Mouse (Mus musculus) neural tube, embryonic 11.5 days (tissue): Measurements from ENCODE around the gene Rtn4. TPM values are rescaled to one million over a fixed set of nuclear protein-coding genes. Genes with fewer than 3 reads are reported as not detected.
A peak's percentile ranks its signal among the peaks of the same experiment; 100 is the strongest.
"Not testable (repeated sequence)": the region's sequence is repeated elsewhere in the genome, so short reads cannot be mapped to it uniquely, and the experiment has no call there.

Experiments used
- ATAC-seq: fragments of 200-750 bp; cut with Nextera tagmentation; 2 replicates; pipeline ENCODE4 v1.8.0; 2017; ENCODE audit warnings: moderate number of reproducible peaks, mild to moderate bottlenecking, moderate TSS enrichment, moderate library complexity; ENCODE audit not compliant: insufficient read depth, low FRiP score, low TSS enrichment
- DNase-seq: peaks from one replicate; pipeline ENCODE4 v3.0.0-alpha.2; 2015; ENCODE audit warnings: low spot score
- H3K27ac ChIP-seq: fragments of 300-500 bp; sonication (generic); 2 replicates; pipeline ENCODE4 v1.5.1; 2014; ENCODE audit warnings: low read depth, mild to moderate bottlenecking, low read length
- H3K27me3 ChIP-seq: fragments of 300-500 bp; sonication (generic); 2 replicates; pipeline ENCODE4 v1.6.1; 2014; ENCODE audit warnings: mild to moderate bottlenecking, low read length, mixed read lengths; ENCODE audit not compliant: control insufficient read depth, insufficient read depth
- H3K36me3 ChIP-seq: fragments of 300-500 bp; sonication (generic); 2 replicates; pipeline ENCODE4 v1.6.1; 2014; ENCODE audit warnings: mild to moderate bottlenecking, low read length, moderate library complexity, mixed read lengths; ENCODE audit not compliant: control insufficient read depth, insufficient read depth
- H3K4me1 ChIP-seq: fragments of 300-500 bp; sonication (generic); 2 replicates; pipeline ENCODE4 v1.6.1; 2014; ENCODE audit warnings: low read length, mixed read lengths; ENCODE audit not compliant: control insufficient read depth, insufficient read depth
- H3K4me2 ChIP-seq: fragments of 300-500 bp; sonication (generic); 2 replicates; pipeline ENCODE4 v1.6.1; 2014; ENCODE audit warnings: low read depth, mild to moderate bottlenecking, moderate library complexity
- H3K4me3 ChIP-seq: fragments of 300-500 bp; sonication (generic); 2 replicates; pipeline ENCODE4 v1.5.1; 2014; ENCODE audit warnings: low read depth, low read length
- H3K9ac ChIP-seq: fragments of 300-500 bp; sonication (generic); 2 replicates; pipeline ENCODE4 v1.6.1; 2014; ENCODE audit warnings: mild to moderate bottlenecking, low read length
- H3K9me3 ChIP-seq: fragments of 300-500 bp; sonication (generic); 2 replicates; pipeline ENCODE4 v1.6.1; 2016; ENCODE audit warnings: low read length; ENCODE audit not compliant: control insufficient read depth
- WGBS: fragments of 180-500 bp; shearing (Covaris S2); extraction: QIAGEN DNeasy Blood & Tissue Kit; methylation state at CpG from one replicate; pipeline ENCODE4 v1.1.7; 2014; 5-methylcytosine and 5-hydroxymethylcytosine counted together
- polyA plus RNA-seq: library from polyadenylated mRNA; unstranded; fragments of >200 nt; fragmentation: Nextera tagmentation; extraction: Ambion mirVana; gene quantifications from 2 replicates; pipeline ENCODE4 v1.2.1, GENCODE M21; 2014

The Rtn4 gene
- polyA plus RNA-seq = 76.8 and 84.7 TPM in 2 replicates

DNA sequence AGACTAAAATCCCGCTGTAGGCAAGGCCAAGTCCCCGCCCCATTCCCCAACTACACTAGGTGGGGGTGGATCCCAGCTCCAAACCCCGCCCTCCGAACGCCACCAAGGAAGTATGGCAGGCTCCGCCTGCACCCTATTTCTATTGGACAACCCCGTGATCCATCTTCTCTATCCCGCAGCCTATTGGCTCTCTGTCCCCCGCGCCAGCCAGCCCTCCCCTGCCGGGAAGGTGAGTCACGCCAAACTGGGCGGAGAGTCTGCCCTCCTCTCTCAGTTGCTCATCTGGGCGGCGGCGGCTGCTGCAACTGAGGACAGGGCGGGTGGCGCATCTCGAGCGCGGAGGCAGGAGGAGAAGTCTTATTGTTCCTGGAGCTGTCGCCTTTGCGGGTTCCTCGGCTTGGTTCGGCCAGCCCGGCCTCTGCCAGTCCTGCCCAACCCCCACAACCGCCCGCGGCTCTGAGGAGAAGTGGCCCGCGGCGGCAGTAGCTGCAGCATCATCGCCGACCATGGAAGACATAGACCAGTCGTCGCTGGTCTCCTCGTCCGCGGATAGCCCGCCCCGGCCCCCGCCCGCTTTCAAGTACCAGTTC is at the start of gene Rtn4:
TSS of gene Rtn4 (plus strand) at position 265 of the 590 bp plus-strand sequence.
- peak; percentile 96 for DNase-seq
- 0% methylated on average over 40 of the region's 43 CpGs for WGBS
- H3K9ac ChIP-seq = peak within 1 kb of the TSS; percentile 94

DNA sequence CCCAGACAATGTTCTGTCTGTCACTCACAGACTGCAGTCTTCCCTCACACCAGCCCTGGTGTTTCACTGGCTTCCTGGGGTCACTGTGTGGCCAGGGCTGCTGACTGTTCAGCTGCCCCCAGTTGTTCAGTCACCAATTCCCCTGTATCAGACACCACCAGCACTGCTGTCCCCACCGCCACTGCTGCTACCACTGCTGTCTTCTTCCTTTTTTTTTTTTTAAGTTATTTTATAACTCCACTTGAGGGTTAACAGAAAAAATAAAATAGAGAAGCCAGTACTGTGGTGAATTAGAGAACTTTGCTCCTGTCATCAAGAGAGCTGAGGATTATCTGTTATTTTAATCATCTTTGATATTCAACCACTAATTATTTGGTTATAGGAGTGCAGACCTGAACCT is 48.3 kb upstream of the Rtn4 start:
- Histone ChIP-seq H3K4me2 (no peak overlapping the region), H3K27me3 (no peaks in the 10 kb centered on the region), H3K36me3 (no peaks in the 10 kb centered on the region), H3K9ac (no peak overlapping the region), H3K27ac (no peak overlapping the region), H3K9me3 (no peaks in the 10 kb centered on the region), H3K4me3 (no peak overlapping the region), H3K4me1 (no peaks in the 10 kb centered on the region)
- DNase-seq (no peak), ATAC-seq (no peak)
- WGBS = 81% methylated on average over 1 of the region's 1 CpGs

More for the DNA sequence above, at the start of gene Rtn4:
- no peaks in the 10 kb centered on the region for H3K36me3 ChIP-seq
- H3K4me3 ChIP-seq = peak within 1 kb of the TSS; percentile 97
- ATAC-seq = peak; percentile 96
- no peaks in the 10 kb centered on the region for H3K27me3 ChIP-seq
- H3K27ac ChIP-seq = peak within 1 kb of the TSS; percentile 94
- no peaks in the 10 kb centered on the region for H3K4me1 ChIP-seq
- H3K4me2 ChIP-seq = peak within 1 kb of the TSS; percentile 48
- no peaks in the 10 kb centered on the region for H3K9me3 ChIP-seq

DNA sequence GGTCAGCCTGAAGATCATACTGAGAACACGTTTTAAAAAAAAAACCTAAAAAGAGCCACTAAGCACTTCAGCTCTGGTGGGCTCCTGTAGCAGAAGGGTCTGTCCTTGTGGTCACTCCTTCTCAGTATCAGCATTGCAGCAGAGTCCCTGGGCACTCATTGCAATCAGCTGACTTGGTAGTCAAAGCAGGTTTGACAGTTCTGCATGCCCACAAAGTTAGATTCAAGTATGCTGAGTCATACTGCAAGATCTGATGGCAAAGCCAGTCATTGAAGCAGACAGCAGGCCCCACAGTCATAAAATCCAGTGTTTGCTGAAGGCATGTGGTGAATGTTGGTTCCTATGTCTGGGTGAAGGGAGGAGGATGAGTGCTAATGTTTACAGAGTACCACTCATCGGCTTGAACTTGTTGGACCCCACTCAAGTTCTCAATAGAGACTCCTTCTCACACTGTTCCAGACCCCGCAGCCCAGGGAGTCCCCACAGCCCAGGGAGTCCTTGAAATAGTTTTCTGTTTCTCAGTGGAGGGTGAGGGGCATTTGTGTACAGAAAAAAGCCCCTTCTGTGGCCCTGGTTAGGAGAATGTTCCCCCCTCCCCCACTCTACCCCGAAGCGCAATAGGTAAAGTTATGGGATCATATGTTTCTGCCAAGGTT is 47.2 kb upstream of the Rtn4 start:
- no peak for ATAC-seq
- DNase-seq = no peak
- Histone ChIP-seq H3K4me3 (no peak overlapping the region), H3K4me2 (no peak overlapping the region), H3K4me1 (no peaks in the 10 kb centered on the region), H3K36me3 (no peaks in the 10 kb centered on the region), H3K9me3 (no peaks in the 10 kb centered on the region), H3K9ac (no peak overlapping the region), H3K27me3 (no peaks in the 10 kb centered on the region), H3K27ac (no peak overlapping the region)
- 82% methylated on average over 5 of the region's 5 CpGs for WGBS

DNA sequence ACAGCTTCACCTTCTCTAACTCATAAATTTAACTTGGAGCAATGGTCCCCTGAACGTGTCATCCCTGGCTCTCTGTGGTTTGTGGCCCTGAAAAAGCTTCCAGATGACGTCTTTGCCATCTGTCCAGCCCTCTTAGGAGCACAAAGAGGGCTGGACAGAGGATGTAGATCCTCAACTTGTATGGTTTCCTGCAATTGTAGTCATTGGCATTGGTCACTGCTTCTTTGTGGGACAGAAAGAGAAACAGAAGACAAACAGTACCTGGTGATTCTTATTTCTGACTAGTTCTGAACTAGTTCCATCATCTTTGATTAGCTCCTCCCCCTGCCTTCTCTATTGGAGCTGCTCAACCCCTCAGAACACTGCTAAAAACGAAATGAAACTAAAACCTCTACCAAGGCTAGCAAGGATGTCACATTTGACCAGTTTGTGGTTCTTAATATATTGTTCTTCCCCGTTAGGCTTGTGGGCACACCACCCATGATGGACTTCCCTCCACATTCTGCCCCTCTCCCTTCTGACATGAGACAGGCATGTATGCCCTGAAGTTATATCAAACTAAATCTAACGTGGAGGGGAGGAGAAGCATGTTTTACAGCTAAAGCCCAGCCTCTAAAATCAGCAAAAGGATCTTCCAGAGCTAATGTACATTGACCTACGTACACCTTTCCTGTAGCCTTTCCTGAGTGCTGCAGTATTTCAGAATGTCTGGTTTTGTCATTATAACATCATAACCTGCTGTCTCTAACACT is 45.0 kb upstream of the Rtn4 start:
- Histone ChIP-seq H3K27ac (no peak overlapping the region), H3K4me1 (no peaks in the 10 kb centered on the region), H3K4me3 (no peak overlapping the region), H3K4me2 (no peak overlapping the region), H3K9me3 (no peaks in the 10 kb centered on the region), H3K36me3 (no peaks in the 10 kb centered on the region), H3K9ac (no peak overlapping the region), H3K27me3 (no peaks in the 10 kb centered on the region)
- DNase-seq (no peak), ATAC-seq (no peak)
- WGBS = 61% methylated on average over 6 of the region's 6 CpGs

DNA sequence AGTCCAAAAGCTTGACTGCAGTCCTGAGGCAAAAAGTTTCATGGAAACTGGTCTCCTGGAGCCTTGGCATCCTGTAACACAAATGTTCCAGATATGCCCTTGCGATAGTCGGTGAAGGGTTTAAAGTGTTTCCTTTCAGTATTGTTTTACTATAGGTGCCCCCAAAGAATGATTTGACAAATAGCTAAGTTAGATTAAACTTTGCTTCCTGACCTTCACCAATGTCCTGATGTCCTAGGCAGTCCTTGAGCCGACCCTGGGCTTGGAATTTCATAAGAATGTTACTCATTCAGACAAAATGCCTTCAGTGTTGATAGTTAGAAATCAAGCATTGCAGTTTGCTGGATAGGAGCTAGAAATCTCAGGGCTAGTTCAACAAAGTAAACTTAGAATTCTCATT is 37.4 kb upstream of the Rtn4 start:
- H3K4me1 ChIP-seq, H3K4me3 ChIP-seq, DNase-seq, H3K36me3 ChIP-seq, H3K4me2 ChIP-seq, H3K27me3 ChIP-seq, H3K9me3 ChIP-seq, H3K27ac ChIP-seq, H3K9ac ChIP-seq, ATAC-seq: not testable (repeated sequence)
- WGBS = 93% methylated on average over 3 of the region's 3 CpGs

DNA sequence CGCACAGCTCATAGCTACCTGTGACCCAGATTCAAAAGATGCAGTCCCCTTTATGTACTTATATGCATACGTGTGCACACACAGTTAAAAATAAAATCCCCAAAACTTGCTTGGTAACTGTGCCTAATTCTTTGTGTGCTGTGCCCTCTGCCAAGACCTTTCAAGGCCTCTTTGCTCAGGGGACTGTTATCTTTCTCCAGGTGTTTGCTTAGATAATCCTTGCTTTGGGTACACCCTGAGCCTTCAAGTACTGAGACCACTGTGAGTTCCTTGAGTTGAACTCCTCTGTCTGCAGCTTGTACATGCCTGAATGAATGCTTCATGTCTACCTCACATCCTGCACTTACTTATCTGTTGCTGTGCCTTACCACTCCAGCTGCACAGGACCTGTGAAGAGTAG is 32.0 kb upstream of the Rtn4 start:
- Histone ChIP-seq H3K9ac (no peak overlapping the region), H3K4me1 (no peaks in the 10 kb centered on the region), H3K27ac (no peak overlapping the region), H3K27me3 (no peaks in the 10 kb centered on the region), H3K9me3 (no peaks in the 10 kb centered on the region), H3K4me2 (no peak overlapping the region), H3K36me3 (no peaks in the 10 kb centered on the region), H3K4me3 (no peak overlapping the region)
- ATAC-seq (no peak), DNase-seq (no peak)
- WGBS = 97% methylated on average over 2 of the region's 2 CpGs

DNA sequence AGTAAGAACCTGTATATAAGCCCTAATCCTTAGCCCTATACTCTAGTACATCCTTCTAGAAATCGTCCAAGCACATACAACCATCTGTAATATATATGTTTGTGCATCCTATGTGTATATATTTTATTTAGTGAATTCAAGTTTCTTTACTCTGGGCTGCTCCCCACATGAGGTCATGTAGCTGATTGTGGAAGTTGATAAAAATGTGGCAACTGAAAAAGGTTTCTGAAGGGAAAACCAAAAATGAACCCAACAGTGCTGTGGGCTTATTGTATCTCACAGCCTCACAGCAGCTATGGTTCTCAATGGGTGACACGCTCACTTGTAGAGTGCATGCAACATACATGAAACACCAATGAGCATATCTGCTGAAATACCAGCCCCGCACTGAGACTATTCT is 25.1 kb upstream of the Rtn4 start:
- no peaks in the 10 kb centered on the region for H3K36me3 ChIP-seq
- H3K4me1 ChIP-seq = no peaks in the 10 kb centered on the region
- no peaks in the 10 kb centered on the region for H3K9me3 ChIP-seq
- H3K27me3 ChIP-seq = no peaks in the 10 kb centered on the region
- H3K4me2 ChIP-seq = no peak overlapping the region
- ATAC-seq = no peak
- H3K4me3 ChIP-seq = no peak overlapping the region
- 85% methylated on average over 3 of the region's 3 CpGs for WGBS
- no peak overlapping the region for H3K9ac ChIP-seq
- no peak for DNase-seq
- H3K27ac ChIP-seq = no peak overlapping the region

DNA sequence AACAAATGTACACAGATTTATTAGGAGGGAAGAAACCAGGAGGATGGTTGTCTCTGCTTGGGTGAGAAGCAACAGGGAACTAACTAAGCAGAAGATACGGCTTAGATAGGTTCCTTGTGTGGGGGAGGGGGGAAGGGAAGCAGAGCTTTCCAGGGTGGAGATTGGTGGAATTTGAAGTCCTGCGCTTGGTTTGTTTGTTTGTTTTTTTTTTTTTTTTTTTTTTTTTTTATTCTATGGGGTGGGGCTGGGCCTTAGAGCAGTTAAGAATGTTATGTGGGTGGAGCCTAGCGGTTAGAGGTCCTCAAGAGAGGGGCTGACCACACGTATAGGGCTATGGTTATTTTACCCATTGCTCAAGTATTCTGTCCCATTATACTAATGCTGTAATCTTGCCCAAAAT is 23.0 kb upstream of the Rtn4 start:
- no peaks in the 10 kb centered on the region for H3K27me3 ChIP-seq
- no peak overlapping the region for H3K4me3 ChIP-seq
- H3K9me3 ChIP-seq = no peaks in the 10 kb centered on the region
- H3K27ac ChIP-seq = no peak overlapping the region
- DNase-seq = no peak
- H3K4me1 ChIP-seq = no peaks in the 10 kb centered on the region
- ATAC-seq = no peak
- no peak overlapping the region for H3K4me2 ChIP-seq
- no peak overlapping the region for H3K9ac ChIP-seq
- no peaks in the 10 kb centered on the region for H3K36me3 ChIP-seq
- 77% methylated on average over 4 of the region's 4 CpGs for WGBS

DNA sequence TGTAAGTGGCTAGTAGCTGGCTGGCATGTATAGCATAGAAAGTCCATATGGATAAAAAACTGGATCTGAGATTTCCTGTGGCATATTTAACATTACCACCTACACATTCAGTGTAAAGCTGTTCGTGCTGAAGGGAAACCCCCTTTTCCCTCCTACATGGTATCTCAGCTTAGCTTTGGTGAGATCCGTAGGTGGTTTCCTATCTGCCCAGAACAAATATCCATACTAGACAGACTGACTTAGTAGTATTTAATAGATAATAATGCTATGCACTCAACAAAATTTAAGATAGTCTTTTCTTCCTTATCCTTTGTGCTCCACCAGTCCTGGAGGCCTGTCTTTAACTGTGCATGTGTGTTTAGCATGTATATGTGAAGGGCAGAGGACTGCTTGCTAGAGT is 19.4 kb upstream of the Rtn4 start:
- H3K27ac ChIP-seq = no peak overlapping the region
- H3K27me3 ChIP-seq = no peaks in the 10 kb centered on the region
- WGBS = 83% methylated on average over 2 of the region's 2 CpGs
- no peak overlapping the region for H3K4me3 ChIP-seq
- ATAC-seq (no peak), DNase-seq (no peak)
- H3K9me3 ChIP-seq = no peaks in the 10 kb centered on the region
- H3K9ac ChIP-seq = no peak overlapping the region
- H3K36me3 ChIP-seq = no peaks in the 10 kb centered on the region
- H3K4me1 ChIP-seq = no peaks in the 10 kb centered on the region
- no peak overlapping the region for H3K4me2 ChIP-seq
